ENCODE assay signal across 22 mouse cellular contexts in genomic region chr13:104988009-104988540, GRCm38 (mm10).
DNase-seq lines count a peak whose midpoint lies in the region; ATAC-seq and TF ChIP-seq lines count a peak whose summit lies in the region.
"Had no signal": no experiment of that assay in that cellular context is flagged by ENCODE, and none has a peak within 500 bp of the region (broad histone marks: within the 10 kb centered on the region; RNA-seq: fewer than 3 reads in every experiment).

No protein-coding gene starts in this region.

- no peaks in the 10 kb centered on the region for H3K79me2 ChIP-seq in heart, adult 2 months (replicated peaks; ENCODE audit: control insufficient read depth, insufficient read depth, low read length)

- peak overlapping the region; percentile 34 for H3K4me2 ChIP-seq in limb, embryonic 13.5 days (replicated peaks)
- no peak overlapping the region for H3K4me2 ChIP-seq in embryonic facial prominence, embryonic 11.5 days (ENCODE audit: low read depth, low read length)
- H3K4me2 ChIP-seq in kidney, embryonic 14.5 days (replicated peaks; ENCODE audit: low read depth, low read length), result no peak overlapping the region
- H3K4me2 ChIP-seq: forebrain, embryonic 12.5 days; liver, embryonic 11.5 days; midbrain, embryonic 15.5 days had no signal

- peaks cover 17% of the 10 kb centered on the region for H3K4me1 ChIP-seq in limb, embryonic 13.5 days
- no peaks in the 10 kb centered on the region for H3K4me1 ChIP-seq in limb, embryonic 10.5 days
- no peaks in the 10 kb centered on the region for H3K4me1 ChIP-seq in embryonic facial prominence, embryonic 11.5 days (ENCODE audit: control insufficient read depth, insufficient read depth, low read length)
- H3K4me1 ChIP-seq in heart, adult 2 months (ENCODE audit: control insufficient read depth, insufficient read depth, low read length), result no peaks in the 10 kb centered on the region
- H3K4me1 ChIP-seq in kidney, embryonic 14.5 days (ENCODE audit: control insufficient read depth, insufficient read depth, low read length), result peaks cover 3% of the 10 kb centered on the region; the same call in 1 of the 2 replicates
- H3K4me1 ChIP-seq: forebrain, embryonic 12.5 days; heart, embryonic 10.5 days; megakaryocyte, embryonic 14.5 days; midbrain, embryonic 15.5 days had no signal

- no peaks in the 10 kb centered on the region for H3K27me3 ChIP-seq in limb, embryonic 13.5 days
- H3K27me3 ChIP-seq in limb, embryonic 10.5 days (ENCODE audit: low read depth, poor library complexity, severe bottlenecking), result no peaks in the 10 kb centered on the region
- H3K27me3 ChIP-seq in embryonic facial prominence, embryonic 11.5 days (ENCODE audit: control insufficient read depth, insufficient read depth, low read length), result no peaks in the 10 kb centered on the region
- no peaks in the 10 kb centered on the region for H3K27me3 ChIP-seq in heart, adult 2 months (ENCODE audit: control insufficient read depth, insufficient read depth, low read length)
- no peaks in the 10 kb centered on the region for H3K27me3 ChIP-seq in kidney, embryonic 14.5 days (ENCODE audit: control insufficient read depth, insufficient read depth, low read length)
- H3K27me3 ChIP-seq: forebrain, embryonic 12.5 days; megakaryocyte, embryonic 14.5 days; midbrain, embryonic 15.5 days had no signal

- WGBS in limb, embryonic 13.5 days, result 45% methylated on average over 13 of the region's 13 CpGs
- 83% methylated on average over 13 of the region's 13 CpGs for WGBS in limb, embryonic 10.5 days
- WGBS in embryonic facial prominence, embryonic 11.5 days, result 64% methylated on average over 13 of the region's 13 CpGs
- 84% methylated on average over 13 of the region's 13 CpGs for WGBS in heart, adult 2 months
- WGBS in kidney, embryonic 14.5 days, result 74% methylated on average over 13 of the region's 13 CpGs

- no peak overlapping the region for H3K4me3 ChIP-seq in limb, embryonic 13.5 days
- no peak overlapping the region for H3K4me3 ChIP-seq in limb, embryonic 10.5 days
- H3K4me3 ChIP-seq in embryonic facial prominence, embryonic 11.5 days (ENCODE audit: low read depth, low read length), result no peak overlapping the region
- H3K4me3 ChIP-seq in heart, adult 2 months, result no peak overlapping the region
- no peak overlapping the region for H3K4me3 ChIP-seq in kidney, embryonic 14.5 days (ENCODE audit: low read length)
- H3K4me3 ChIP-seq: forebrain, embryonic 12.5 days; heart, embryonic 10.5 days; megakaryocyte, embryonic 14.5 days; midbrain, embryonic 15.5 days had no signal

- H3K36me3 ChIP-seq in limb, embryonic 13.5 days, result no peaks in the 10 kb centered on the region
- no peaks in the 10 kb centered on the region for H3K36me3 ChIP-seq in limb, embryonic 10.5 days
- H3K36me3 ChIP-seq in embryonic facial prominence, embryonic 11.5 days (replicated peaks; ENCODE audit: control insufficient read depth, insufficient read depth, low read depth, low read length), result no peaks in the 10 kb centered on the region
- H3K36me3 ChIP-seq in heart, adult 2 months (ENCODE audit: control insufficient read depth, insufficient read depth, low read length), result no peaks in the 10 kb centered on the region
- no peaks in the 10 kb centered on the region for H3K36me3 ChIP-seq in kidney, embryonic 14.5 days (ENCODE audit: control insufficient read depth, insufficient read depth, low read length)
- H3K36me3 ChIP-seq: forebrain, embryonic 12.5 days; G1E; heart, embryonic 10.5 days; midbrain, embryonic 15.5 days had no signal

- peak; percentile 3 for DNase-seq in embryo, embryonic 11 days
- DNase-seq in embryo, embryonic 10.5 days (ENCODE audit: low spot score), result no peak
- no peak for DNase-seq in limb, embryonic 10.5 days (ENCODE audit: low spot score)
- peak; percentile 46 for DNase-seq in embryonic facial prominence, embryonic 11.5 days (ENCODE audit: low spot score)
- DNase-seq in kidney, postnatal 14 days, result no peak
- DNase-seq in heart, adult 2 months, result no peak
- DNase-seq: adrenal gland, postnatal 14 days; heart, postnatal 10 days; kidney, adult 8-10 months; kidney, postnatal 36 days; lung, adult 18-20 months; right cerebral cortex, postnatal 25 days; thymus, adult 2 months had no signal

- no peak for TF ChIP-seq EP300 in heart, adult 2 months (IDR thresholded peaks at IDR 0.05; ENCODE audit: insufficient read depth, low read depth, low read length)

- TF ChIP-seq POLR2A in heart, adult 2 months (IDR thresholded peaks at IDR 0.05; ENCODE audit: insufficient read depth, low read depth, low read length), result no peak

- no peak for TF ChIP-seq CTCF in heart, adult 2 months (IDR thresholded peaks at IDR 0.05)

- peak overlapping the region; percentile 11; the same call in 1 of the 2 replicates for H3K27ac ChIP-seq in limb, embryonic 13.5 days
- no peak overlapping the region for H3K27ac ChIP-seq in limb, embryonic 10.5 days
- no peak overlapping the region for H3K27ac ChIP-seq in embryonic facial prominence, embryonic 11.5 days (replicated peaks; ENCODE audit: low read depth, low read length)
- H3K27ac ChIP-seq in heart, adult 2 months, result no peak overlapping the region
- no peak overlapping the region for H3K27ac ChIP-seq in kidney, embryonic 14.5 days (ENCODE audit: low read depth, low read length)
- H3K27ac ChIP-seq: forebrain, embryonic 12.5 days; heart, embryonic 10.5 days; midbrain, embryonic 15.5 days had no signal

- intact Hi-C loops in heart, adult 2 months (cut with DNase I), result no loop called here

- H3K9ac ChIP-seq in limb, embryonic 13.5 days, result no peak overlapping the region
- no peak overlapping the region for H3K9ac ChIP-seq in embryonic facial prominence, embryonic 11.5 days (replicated peaks; ENCODE audit: low read length)
- no peak overlapping the region for H3K9ac ChIP-seq in heart, adult 2 months (ENCODE audit: low read depth, low read length)
- no peak overlapping the region for H3K9ac ChIP-seq in kidney, embryonic 14.5 days (ENCODE audit: low read depth, low read length)
- H3K9ac ChIP-seq: forebrain, embryonic 12.5 days; midbrain, embryonic 15.5 days had no signal

- peak; percentile 37; the same call in 1 of the 2 replicates for ATAC-seq in limb, embryonic 13.5 days (ENCODE audit: low FRiP score, low read depth)
- no peak for ATAC-seq in embryonic facial prominence, embryonic 11.5 days (replicated peaks; ENCODE audit: insufficient number of reproducible peaks, low FRiP score, low TSS enrichment, low read depth)
- no peak for ATAC-seq in kidney, embryonic 14.5 days (ENCODE audit: low FRiP score, low TSS enrichment)
- ATAC-seq: activated CD4-positive, CD25-positive, alpha-beta regulatory T cell, adult 4 months; midbrain, embryonic 15.5 days had no signal

- no peaks in the 10 kb centered on the region for H3K9me3 ChIP-seq in limb, embryonic 13.5 days
- no peaks in the 10 kb centered on the region for H3K9me3 ChIP-seq in limb, embryonic 10.5 days (replicated peaks)
- no peaks in the 10 kb centered on the region for H3K9me3 ChIP-seq in embryonic facial prominence, embryonic 11.5 days (replicated peaks; ENCODE audit: control insufficient read depth, low read length)
- H3K9me3 ChIP-seq in kidney, embryonic 14.5 days (ENCODE audit: control insufficient read depth, low read length), result no peaks in the 10 kb centered on the region
- H3K9me3 ChIP-seq: forebrain, embryonic 12.5 days; G1E; heart, embryonic 10.5 days; megakaryocyte, embryonic 14.5 days; midbrain, embryonic 15.5 days had no signal

Comparison
In these comparisons a context has a peak if more than half of its experiments do, and no peak if none do; other contexts are left out.
1. DNase-seq: peak in embryo, embryonic 11 days (single experiment) and embryonic facial prominence, embryonic 11.5 days (single experiment); none in embryo, embryonic 10.5 days (single experiment), limb, embryonic 10.5 days (single experiment), kidney, postnatal 14 days (single experiment) and heart, adult 2 months (0 of 2).